Mouse (Mus musculus): ENCODE results near the gene Zp2. TPM values are rescaled to one million over a fixed set of nuclear protein-coding genes. Genes with fewer than 3 reads are reported as not detected.

The Zp2 gene
- polyA plus RNA-seq, 1 experiment from 2014 or later = not detected

- DNase-seq (ENCODE audit: low spot score) = no peak
- H3K4me1 ChIP-seq (ENCODE audit: insufficient read depth, low read depth, low read length) = no peaks in the 10 kb centered on the region
- H3K4me2 ChIP-seq (replicated peaks; ENCODE audit: low read depth, low read length) = no peak overlapping the region
- no peak overlapping the region for H3K4me3 ChIP-seq (ENCODE audit: low read depth, low read length)
- no peaks in the 10 kb centered on the region for H3K9me3 ChIP-seq (ENCODE audit: low read length)
- H3K36me3 ChIP-seq (ENCODE audit: insufficient read depth, low read length) = no peaks in the 10 kb centered on the region
- TF ChIP-seq CTCF (IDR thresholded peaks at IDR 0.05) (no peak), EP300 (IDR thresholded peaks at IDR 0.05) (no peak)
- no peak for ATAC-seq
- H3K9ac ChIP-seq (replicated peaks; ENCODE audit: low read depth) = no peak overlapping the region
- no peaks in the 10 kb centered on the region for H3K27me3 ChIP-seq (replicated peaks; ENCODE audit: insufficient read depth, low read length)
- H3K27ac ChIP-seq (ENCODE audit: low read length) = no peak overlapping the region
Observed at GRCm38 (mm10) chr7:120182891-120183290, 37.8 kb upstream of the Zp2 start.

GRCm38 (mm10) chr7:120181401-120182230 is 36.5 kb upstream of the Zp2 start:
- ATAC-seq = no peak

GRCm38 (mm10) chr7:120180547-120180946 is 35.5 kb upstream of the Zp2 start:
- H3K4me3 ChIP-seq (ENCODE audit: low read depth, low read length) = no peak overlapping the region
- TF ChIP-seq EP300 (IDR thresholded peaks at IDR 0.05) (no peak), CTCF (IDR thresholded peaks at IDR 0.05) (no peak)
- H3K4me1 ChIP-seq (ENCODE audit: insufficient read depth, low read depth, low read length) = no peaks in the 10 kb centered on the region
- no peaks in the 10 kb centered on the region for H3K9me3 ChIP-seq (ENCODE audit: low read length)
- no peaks in the 10 kb centered on the region for H3K36me3 ChIP-seq (ENCODE audit: insufficient read depth, low read length)
- no peak overlapping the region for H3K4me2 ChIP-seq (replicated peaks; ENCODE audit: low read depth, low read length)
- ATAC-seq (no peak), DNase-seq (ENCODE audit: low spot score) (peak; percentile 28)
- no peak overlapping the region for H3K27ac ChIP-seq (ENCODE audit: low read length)
- H3K27me3 ChIP-seq (replicated peaks; ENCODE audit: insufficient read depth, low read length) = no peaks in the 10 kb centered on the region
- H3K9ac ChIP-seq (replicated peaks; ENCODE audit: low read depth) = no peak overlapping the region
- WGBS = 65% methylated on average over 5 of the region's 5 CpGs

More at GRCm38 (mm10) chr7:120181401-120182230, 36.5 kb upstream of the Zp2 start:
- Histone ChIP-seq H3K4me3 (ENCODE audit: low read depth, low read length) (no peak overlapping the region), H3K9ac (replicated peaks; ENCODE audit: low read depth) (no peak overlapping the region), H3K4me1 (ENCODE audit: insufficient read depth, low read depth, low read length) (no peaks in the 10 kb centered on the region), H3K4me2 (replicated peaks; ENCODE audit: low read depth, low read length) (no peak overlapping the region), H3K27me3 (replicated peaks; ENCODE audit: insufficient read depth, low read length) (no peaks in the 10 kb centered on the region), H3K27ac (ENCODE audit: low read length) (no peak overlapping the region), H3K9me3 (ENCODE audit: low read length) (no peaks in the 10 kb centered on the region), H3K36me3 (ENCODE audit: insufficient read depth, low read length) (no peaks in the 10 kb centered on the region)
- no peak for TF ChIP-seq EP300 (IDR thresholded peaks at IDR 0.05)
- WGBS = 89% methylated on average over 4 of the region's 4 CpGs
- DNase-seq (ENCODE audit: low spot score) = no peak

GRCm38 (mm10) chr7:120178935-120179334 is 33.8 kb upstream of the Zp2 start:
- 6% methylated on average over 2 of the region's 2 CpGs for WGBS
- Histone ChIP-seq H3K4me1 (ENCODE audit: insufficient read depth, low read depth, low read length) (no peaks in the 10 kb centered on the region), H3K27ac (ENCODE audit: low read length) (no peak overlapping the region), H3K36me3 (ENCODE audit: insufficient read depth, low read length) (no peaks in the 10 kb centered on the region), H3K9ac (replicated peaks; ENCODE audit: low read depth) (no peak overlapping the region), H3K4me2 (replicated peaks; ENCODE audit: low read depth, low read length) (no peak overlapping the region), H3K27me3 (replicated peaks; ENCODE audit: insufficient read depth, low read length) (no peaks in the 10 kb centered on the region), H3K9me3 (ENCODE audit: low read length) (no peaks in the 10 kb centered on the region), H3K4me3 (ENCODE audit: low read depth, low read length) (no peak overlapping the region)
- no peak for DNase-seq (ENCODE audit: low spot score)
- TF ChIP-seq CTCF (IDR thresholded peaks at IDR 0.05) (no peak), EP300 (IDR thresholded peaks at IDR 0.05) (no peak)
- ATAC-seq = no peak

GRCm38 (mm10) chr7:120177611-120178010 is 32.5 kb upstream of the Zp2 start:
- WGBS = 72% methylated on average over 3 of the region's 3 CpGs
- no peak for ATAC-seq

GRCm38 (mm10) chr7:120174723-120175504 is 29.8 kb upstream of the Zp2 start:
- 72% methylated on average over 11 of the region's 11 CpGs for WGBS
- ATAC-seq = no peak
- no peak overlapping the region for H3K4me3 ChIP-seq (ENCODE audit: low read depth, low read length)
- no peaks in the 10 kb centered on the region for H3K27me3 ChIP-seq (replicated peaks; ENCODE audit: insufficient read depth, low read length)
- TF ChIP-seq CTCF (IDR thresholded peaks at IDR 0.05) (no peak), EP300 (IDR thresholded peaks at IDR 0.05) (no peak)
- H3K4me1 ChIP-seq (ENCODE audit: insufficient read depth, low read depth, low read length) = no peaks in the 10 kb centered on the region
- no peaks in the 10 kb centered on the region for H3K36me3 ChIP-seq (ENCODE audit: insufficient read depth, low read length)
- no peak for DNase-seq (ENCODE audit: low spot score)
- no peak overlapping the region for H3K4me2 ChIP-seq (replicated peaks; ENCODE audit: low read depth, low read length)
- H3K9ac ChIP-seq (replicated peaks; ENCODE audit: low read depth) = no peak overlapping the region
- H3K9me3 ChIP-seq (ENCODE audit: low read length) = no peaks in the 10 kb centered on the region
- H3K27ac ChIP-seq (ENCODE audit: low read length) = no peak overlapping the region

More at GRCm38 (mm10) chr7:120177611-120178010, 32.5 kb upstream of the Zp2 start:
- no peak overlapping the region for H3K4me2 ChIP-seq (replicated peaks; ENCODE audit: low read depth, low read length)
- DNase-seq (ENCODE audit: low spot score) = no peak
- H3K4me1 ChIP-seq (ENCODE audit: insufficient read depth, low read depth, low read length) = no peaks in the 10 kb centered on the region
- H3K27ac ChIP-seq (ENCODE audit: low read length) = no peak overlapping the region
- no peaks in the 10 kb centered on the region for H3K36me3 ChIP-seq (ENCODE audit: insufficient read depth, low read length)
- no peak for TF ChIP-seq CTCF (IDR thresholded peaks at IDR 0.05)
- no peak for TF ChIP-seq EP300 (IDR thresholded peaks at IDR 0.05)
- H3K9ac ChIP-seq (replicated peaks; ENCODE audit: low read depth) = no peak overlapping the region
- no peak overlapping the region for H3K4me3 ChIP-seq (ENCODE audit: low read depth, low read length)
- H3K9me3 ChIP-seq (ENCODE audit: low read length) = no peaks in the 10 kb centered on the region
- H3K27me3 ChIP-seq (replicated peaks; ENCODE audit: insufficient read depth, low read length) = no peaks in the 10 kb centered on the region
